21 mouse cellular contexts compared by ENCODE assay signal in the genomic region with DNA sequence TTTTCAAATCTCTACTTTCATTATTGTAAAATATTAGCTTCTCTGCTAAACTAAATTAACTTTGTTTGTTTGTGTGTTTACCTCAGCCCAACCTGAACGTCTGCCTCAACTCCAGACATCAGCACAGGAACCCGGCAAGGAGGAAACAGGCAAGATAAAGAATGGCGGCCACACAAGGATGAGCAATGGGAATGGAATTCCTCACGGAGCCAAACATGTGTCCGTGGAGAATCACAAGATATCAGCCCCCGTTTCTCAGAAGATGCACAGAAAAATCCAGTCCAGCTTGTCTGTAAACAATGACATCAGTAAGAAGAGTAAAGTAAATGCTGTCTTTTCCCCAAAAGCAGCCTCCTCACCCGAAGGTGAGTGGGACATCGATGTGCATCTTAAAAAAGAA. TPM values are rescaled to one million over a fixed set of nuclear protein-coding genes. Genes with fewer than 3 reads are reported as not detected.
DNase-seq lines count a peak whose midpoint lies in the region; ATAC-seq and TF ChIP-seq lines count a peak whose summit lies in the region.
"Had no signal": no experiment of that assay in that cellular context is flagged by ENCODE, and none has a peak within 500 bp of the region (broad histone marks: within the 10 kb centered on the region; RNA-seq: fewer than 3 reads in every experiment).

No protein-coding gene starts in this region.

- H3K9me3 ChIP-seq in lung, embryonic 14.5 days (ENCODE audit: low read depth, low read length): no peaks in the 10 kb centered on the region
- H3K9me3 ChIP-seq in heart, embryonic 10.5 days: no peaks in the 10 kb centered on the region
- H3K9me3 ChIP-seq: forebrain, embryonic 13.5 days; hindbrain, embryonic 12.5 days; intestine, embryonic 15.5 days; lung, embryonic 15.5 days; megakaryocyte, embryonic 14.5 days; neural tube, embryonic 12.5 days had no signal

- no peaks in the 10 kb centered on the region for H3K27me3 ChIP-seq in lung, embryonic 14.5 days (ENCODE audit: insufficient read depth, low read length)
- no peaks in the 10 kb centered on the region for H3K27me3 ChIP-seq in heart, embryonic 10.5 days (ENCODE audit: insufficient read depth, poor library complexity, severe bottlenecking)
- H3K27me3 ChIP-seq: forebrain, embryonic 13.5 days; hindbrain, embryonic 12.5 days; intestine, embryonic 15.5 days; lung, embryonic 15.5 days; megakaryocyte, embryonic 14.5 days; neural tube, embryonic 12.5 days had no signal

- H3K4me1 ChIP-seq in lung, embryonic 14.5 days (ENCODE audit: insufficient read depth): no peaks in the 10 kb centered on the region; the same call in 1 of the 2 replicates
- no peaks in the 10 kb centered on the region for H3K4me1 ChIP-seq in heart, embryonic 10.5 days
- H3K4me1 ChIP-seq: hindbrain, embryonic 12.5 days; intestine, embryonic 15.5 days; lung, embryonic 15.5 days; megakaryocyte, embryonic 14.5 days; neural tube, embryonic 12.5 days had no signal

- H3K27ac ChIP-seq in gastrocnemius, adult 2 months: peak overlapping the region; percentile 38; the same call in 1 of the 2 replicates
- H3K27ac ChIP-seq in lung, embryonic 14.5 days (ENCODE audit: low read depth): no peak overlapping the region
- H3K27ac ChIP-seq in heart, embryonic 10.5 days: no peak overlapping the region
- H3K27ac ChIP-seq: forebrain, embryonic 13.5 days; hindbrain, embryonic 12.5 days; intestine, embryonic 15.5 days; kidney, postnatal 0 days; layer of hippocampus, adult 2 months; lung, embryonic 15.5 days; neural tube, embryonic 12.5 days; stomach, postnatal 0 days had no signal

- peaks cover 8% of the 10 kb centered on the region; the same call in 1 of the 2 replicates for H3K36me3 ChIP-seq in lung, embryonic 14.5 days (ENCODE audit: insufficient read depth)
- H3K36me3 ChIP-seq in heart, embryonic 10.5 days: 0 out of 2 replicates have a peak, but pooled peaks cover 2% of the 10 kb centered on the region
- H3K36me3 ChIP-seq: hindbrain, embryonic 12.5 days; intestine, embryonic 15.5 days; neural tube, embryonic 12.5 days had no signal

- intact Hi-C loops in gastrocnemius, adult 2 months (cut with DNase I): no loop called here

- WGBS in lung, embryonic 14.5 days: 30% methylated on average over 8 of the region's 8 CpGs
- 29% methylated on average over 8 of the region's 8 CpGs for WGBS in heart, embryonic 10.5 days

- peak overlapping the region; percentile 14 for H3K4me3 ChIP-seq in gastrocnemius, adult 2 months
- H3K4me3 ChIP-seq in lung, embryonic 14.5 days (ENCODE audit: low read depth, low read length): no peak overlapping the region
- no peak overlapping the region for H3K4me3 ChIP-seq in heart, embryonic 10.5 days
- H3K4me3 ChIP-seq: forebrain, embryonic 13.5 days; hindbrain, embryonic 12.5 days; intestine, embryonic 15.5 days; layer of hippocampus, adult 2 months; lung, embryonic 15.5 days; megakaryocyte, embryonic 14.5 days; neural tube, embryonic 12.5 days had no signal

- H3K4me2 ChIP-seq in lung, embryonic 14.5 days: no peak overlapping the region
- H3K4me2 ChIP-seq: forebrain, embryonic 13.5 days; hindbrain, embryonic 12.5 days; intestine, embryonic 15.5 days; lung, embryonic 15.5 days; neural tube, embryonic 12.5 days had no signal

- no peak overlapping the region for H3K9ac ChIP-seq in lung, embryonic 14.5 days
- H3K9ac ChIP-seq: forebrain, embryonic 13.5 days; hindbrain, embryonic 12.5 days; intestine, embryonic 15.5 days; lung, embryonic 15.5 days; neural tube, embryonic 12.5 days had no signal

- no peak for DNase-seq in gastrocnemius, adult 2 months
- no peak for DNase-seq in gastrocnemius, adult 18-20 months (ENCODE audit: low spot score)
- DNase-seq in lung, embryonic 14.5 days: peak; percentile 24
- DNase-seq in lung, adult 18-20 months: no peak
- DNase-seq in heart, embryonic 10.5 days (ENCODE audit: low spot score): peak; percentile 75
- peak; percentile 9 for DNase-seq in yolk sac, embryonic 10.5 days (ENCODE audit: low spot score)
- DNase-seq in neural tube, embryonic 10.5 days (ENCODE audit: extremely low spot score, low spot score): no peak
- DNase-seq: B cell, adult 2 months; cerebellum, postnatal 14 days; embryo, embryonic 11 days; right cerebral cortex, postnatal 25 days; thymus, postnatal 14 days had no signal

- TF ChIP-seq CTCF in gastrocnemius, adult 2 months (IDR thresholded peaks at IDR 0.05): no peak
- TF ChIP-seq CTCF in lung, embryonic 14.5 days (IDR thresholded peaks at IDR 0.05; ENCODE audit: low read depth): no peak

- no peak for ATAC-seq in lung, embryonic 14.5 days (ENCODE audit: insufficient read depth)
- ATAC-seq: forebrain, embryonic 13.5 days; intestine, embryonic 15.5 days had no signal

RNA-seq across cellular contexts. Expression of a gene that starts 49.7 kb away (rescaled TPM):
- total RNA-seq in gastrocnemius, adult 2 months (2021): 1 to 10 TPM; 8.9 to 9.4 TPM
- 1 to 10 TPM; 7.5 to 10.0 TPM for total RNA-seq in gastrocnemius, adult 18-20 months (2021)
- 11.7 and 12.4 TPM in 2 replicates for polyA plus RNA-seq in lung, embryonic 14.5 days (2014; fragmentation: Nextera tagmentation; extraction: Ambion mirVana)
- 4.9 and 6.3 TPM in 2 replicates for polyA plus RNA-seq in heart, embryonic 10.5 days (2016; fragmentation: Nextera tagmentation; extraction: Ambion mirVana)

Comparison
In these comparisons a context has a peak if more than half of its experiments do, and no peak if none do; other contexts are left out.
1. DNase-seq: peak in lung, embryonic 14.5 days (single experiment), heart, embryonic 10.5 days (single experiment) and yolk sac, embryonic 10.5 days (single experiment); none in gastrocnemius, adult 2 months (single experiment), gastrocnemius, adult 18-20 months (single experiment), lung, adult 18-20 months (0 of 2) and neural tube, embryonic 10.5 days (single experiment).